Mouse (Mus musculus): ENCODE data around the gene Polr1b. TPM values are rescaled to one million over a fixed set of nuclear protein-coding genes. Genes with fewer than 3 reads are reported as not detected.

Polr1b gene
- 7.7 and 10.7 TPM in 2 replicates for total RNA-seq (2014; rRNA removed)
- polyA plus RNA-seq (2012; rRNA removed) = 8.6 and 15.7 TPM in 2 replicates

DNA sequence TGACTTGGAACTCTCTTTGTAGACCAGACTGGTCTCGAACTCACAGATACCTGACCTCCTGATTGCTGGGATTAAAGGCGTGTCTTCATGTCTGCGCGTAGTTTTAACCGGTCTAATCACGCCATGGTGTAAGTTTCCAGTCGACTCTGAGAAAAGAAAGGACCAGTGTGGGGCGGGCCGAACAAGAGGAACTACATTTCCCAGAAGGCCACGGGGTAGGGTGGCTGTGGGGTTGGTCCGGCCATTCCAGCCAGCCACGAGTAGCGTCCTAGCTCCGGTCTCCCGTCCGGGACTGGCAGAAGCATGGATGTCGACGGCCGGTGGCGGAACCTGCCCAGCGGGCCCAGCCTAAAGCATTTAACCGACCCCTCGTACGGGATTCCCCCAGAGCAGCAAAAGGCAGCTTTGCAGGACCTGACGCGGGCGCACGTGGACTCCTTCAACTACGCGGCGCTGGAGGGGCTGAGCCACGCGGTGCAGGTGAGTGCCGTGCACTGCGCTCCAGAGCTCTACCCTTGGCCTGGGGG lies at the start of gene Polr1b:
Gene Polr1b, plus strand, starts transcription at position 212 of the 527 bp plus-strand sequence.
- WGBS = under 1% methylated on average over 35 of the region's 35 CpGs
- no peak for TF ChIP-seq CTCF (IDR thresholded peaks at IDR 0.05; ENCODE audit: low read depth, low read length)
- 0 out of 2 replicates have a peak, but pooled peaks have one; percentile 51 for TF ChIP-seq POLR2A (IDR thresholded peaks at IDR 0.05; ENCODE audit: extremely low read depth, insufficient read depth, low read length)
- Histone ChIP-seq H3K79me2 (ENCODE audit: control insufficient read depth, insufficient read depth, low read length) (peaks cover 3% of the 10 kb centered on the region; the same call in 1 of the 2 replicates), H3K9ac (ENCODE audit: low read depth, low read length) (peak within 1 kb of the TSS; percentile 81), H3K27ac (replicated peaks; ENCODE audit: insufficient read depth, low read depth, low read length) (no peak within 1 kb of the TSS), H3K4me3 (ENCODE audit: insufficient read depth, low read depth, low read length) (peak within 1 kb of the TSS; percentile 91), H3K4me1 (ENCODE audit: control insufficient read depth, insufficient read depth, low read length) (peaks cover 3% of the 10 kb centered on the region), H3K36me3 (ENCODE audit: control insufficient read depth, insufficient read depth, low read length) (peaks cover 21% of the 10 kb centered on the region), H3K27me3 (ENCODE audit: control insufficient read depth, insufficient read depth, low read length) (no peaks in the 10 kb centered on the region)
- DNase-seq (ENCODE audit: extremely low read depth, low read depth, low spot score) = peak; percentile 90

DNA sequence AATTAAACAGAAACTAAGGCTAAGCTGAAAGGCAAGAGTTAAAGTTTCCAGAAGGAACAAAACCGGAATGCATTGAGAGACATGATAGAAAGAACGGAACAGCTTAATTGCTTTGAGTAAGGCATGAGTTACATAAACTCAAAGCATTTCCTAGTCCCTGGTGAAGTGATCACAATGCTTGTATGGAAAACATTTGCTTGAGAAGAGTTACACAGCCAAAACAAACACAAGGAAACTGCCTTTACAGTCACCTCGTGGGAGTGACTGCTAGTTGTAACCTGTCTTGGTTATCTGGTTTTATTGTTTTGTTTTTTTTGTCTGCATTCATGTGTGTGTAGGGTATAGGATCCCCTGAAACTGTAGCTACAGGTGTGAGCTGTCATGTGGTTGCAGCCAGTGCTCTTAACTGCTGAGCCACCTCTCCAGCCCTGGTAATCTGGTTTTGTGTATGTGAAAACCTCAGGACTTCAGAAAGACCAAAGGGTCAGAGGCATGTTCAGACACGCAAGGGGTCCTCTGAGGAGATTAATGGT lies 48.3 kb upstream of the Polr1b start:
- DNase-seq (ENCODE audit: extremely low read depth, low read depth, low spot score) = no peak
- no peaks in the 10 kb centered on the region for H3K36me3 ChIP-seq (ENCODE audit: control insufficient read depth, insufficient read depth, low read length)
- WGBS = 68% methylated on average over 4 of the region's 4 CpGs
- H3K9ac ChIP-seq (ENCODE audit: low read depth, low read length) = no peak overlapping the region
- no peaks in the 10 kb centered on the region for H3K79me2 ChIP-seq (ENCODE audit: control insufficient read depth, insufficient read depth, low read length)
- no peak for TF ChIP-seq CTCF (IDR thresholded peaks at IDR 0.05; ENCODE audit: low read depth, low read length)
- TF ChIP-seq POLR2A (IDR thresholded peaks at IDR 0.05; ENCODE audit: extremely low read depth, insufficient read depth, low read length) = no peak
- no peak overlapping the region for H3K4me3 ChIP-seq (ENCODE audit: insufficient read depth, low read depth, low read length)
- H3K27me3 ChIP-seq (ENCODE audit: control insufficient read depth, insufficient read depth, low read length) = no peaks in the 10 kb centered on the region
- no peak overlapping the region for H3K27ac ChIP-seq (replicated peaks; ENCODE audit: insufficient read depth, low read depth, low read length)
- H3K4me1 ChIP-seq (ENCODE audit: control insufficient read depth, insufficient read depth, low read length) = no peaks in the 10 kb centered on the region

DNA sequence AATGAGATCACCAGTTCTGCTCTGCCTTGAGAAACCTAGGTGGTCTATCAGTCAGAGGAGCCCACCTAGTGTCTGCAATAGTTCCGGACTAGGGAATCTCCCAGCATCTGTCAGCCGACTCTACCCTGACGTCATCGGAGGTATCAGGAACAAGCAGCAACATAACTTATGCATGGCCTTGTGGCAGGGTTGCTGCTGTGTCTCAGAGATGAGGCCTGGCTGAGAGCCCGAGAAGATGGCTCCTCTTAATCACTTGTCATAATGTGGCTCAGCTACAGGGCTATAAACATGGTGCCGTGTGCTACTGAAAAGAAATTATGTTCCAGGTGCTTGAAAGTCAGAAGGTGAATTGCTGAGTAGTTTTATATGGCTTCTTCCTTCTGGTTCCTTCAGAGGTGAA lies 45.1 kb upstream of the Polr1b start:
- Histone ChIP-seq H3K79me2 (ENCODE audit: control insufficient read depth, insufficient read depth, low read length) (no peaks in the 10 kb centered on the region), H3K27ac (replicated peaks; ENCODE audit: insufficient read depth, low read depth, low read length) (no peak overlapping the region), H3K27me3 (ENCODE audit: control insufficient read depth, insufficient read depth, low read length) (no peaks in the 10 kb centered on the region), H3K4me1 (ENCODE audit: control insufficient read depth, insufficient read depth, low read length) (no peaks in the 10 kb centered on the region), H3K36me3 (ENCODE audit: control insufficient read depth, insufficient read depth, low read length) (no peaks in the 10 kb centered on the region), H3K9ac (ENCODE audit: low read depth, low read length) (no peak overlapping the region), H3K4me3 (ENCODE audit: insufficient read depth, low read depth, low read length) (no peak overlapping the region)
- no peak for TF ChIP-seq POLR2A (IDR thresholded peaks at IDR 0.05; ENCODE audit: extremely low read depth, insufficient read depth, low read length)
- no peak for TF ChIP-seq CTCF (IDR thresholded peaks at IDR 0.05; ENCODE audit: low read depth, low read length)
- no peak for DNase-seq (ENCODE audit: extremely low read depth, low read depth, low spot score)
- 93% methylated on average over 6 of the region's 6 CpGs for WGBS

DNA sequence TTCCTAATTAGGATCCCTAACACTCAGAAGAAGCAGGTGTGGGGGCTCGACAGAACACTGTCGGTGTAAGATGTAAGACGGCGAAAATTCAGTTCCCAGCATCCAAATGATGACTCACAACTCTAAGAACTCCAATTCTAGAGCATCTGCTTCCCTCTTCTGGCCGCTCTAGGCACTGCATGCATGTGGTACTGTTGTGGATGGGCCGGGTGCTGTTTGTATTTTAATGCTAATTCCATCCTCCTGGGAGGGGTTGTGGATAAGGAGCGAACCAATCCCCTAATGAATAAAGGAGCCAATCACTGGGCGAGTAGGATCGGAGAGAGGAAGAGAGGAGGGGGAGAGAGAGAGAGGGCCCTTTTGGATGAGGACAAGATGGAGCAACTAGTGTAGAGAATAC lies 44.2 kb upstream of the Polr1b start:
- Histone ChIP-seq H3K9ac (ENCODE audit: low read depth, low read length) (no peak overlapping the region), H3K4me1 (ENCODE audit: control insufficient read depth, insufficient read depth, low read length) (no peaks in the 10 kb centered on the region), H3K27me3 (ENCODE audit: control insufficient read depth, insufficient read depth, low read length) (no peaks in the 10 kb centered on the region), H3K4me3 (ENCODE audit: insufficient read depth, low read depth, low read length) (no peak overlapping the region), H3K36me3 (ENCODE audit: control insufficient read depth, insufficient read depth, low read length) (no peaks in the 10 kb centered on the region), H3K27ac (replicated peaks; ENCODE audit: insufficient read depth, low read depth, low read length) (no peak overlapping the region), H3K79me2 (ENCODE audit: control insufficient read depth, insufficient read depth, low read length) (no peaks in the 10 kb centered on the region)
- WGBS = 61% methylated on average over 9 of the region's 9 CpGs
- peak; percentile 3 for DNase-seq (ENCODE audit: extremely low read depth, low read depth, low spot score)
- TF ChIP-seq POLR2A (IDR thresholded peaks at IDR 0.05; ENCODE audit: extremely low read depth, insufficient read depth, low read length) (no peak), CTCF (IDR thresholded peaks at IDR 0.05; ENCODE audit: low read depth, low read length) (peak; percentile 57)

DNA sequence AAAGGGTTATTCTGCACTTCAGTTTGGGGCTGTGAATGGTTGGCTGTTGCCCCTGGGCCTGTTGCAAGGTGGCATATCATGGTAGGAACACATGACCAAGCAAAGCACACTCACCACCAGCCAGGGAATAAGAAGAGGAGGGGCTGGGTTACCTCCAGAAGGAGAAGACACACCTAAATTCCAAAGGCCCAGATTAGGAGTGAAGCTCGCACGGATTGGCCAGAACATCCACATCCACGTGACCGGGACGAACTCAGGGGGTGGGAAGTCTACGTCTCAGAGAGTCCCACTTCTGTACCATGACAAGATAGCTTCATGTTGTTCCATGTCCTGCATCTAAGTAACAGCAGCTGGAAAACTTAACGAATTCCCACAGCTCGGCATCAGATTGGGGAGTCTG lies 43.5 kb upstream of the Polr1b start:
- Histone ChIP-seq H3K4me1 (ENCODE audit: control insufficient read depth, insufficient read depth, low read length) (no peaks in the 10 kb centered on the region), H3K27ac (replicated peaks; ENCODE audit: insufficient read depth, low read depth, low read length) (no peak overlapping the region), H3K79me2 (ENCODE audit: control insufficient read depth, insufficient read depth, low read length) (no peaks in the 10 kb centered on the region), H3K9ac (ENCODE audit: low read depth, low read length) (no peak overlapping the region), H3K4me3 (ENCODE audit: insufficient read depth, low read depth, low read length) (no peak overlapping the region), H3K36me3 (ENCODE audit: control insufficient read depth, insufficient read depth, low read length) (no peaks in the 10 kb centered on the region), H3K27me3 (ENCODE audit: control insufficient read depth, insufficient read depth, low read length) (no peaks in the 10 kb centered on the region)
- no peak for TF ChIP-seq CTCF (IDR thresholded peaks at IDR 0.05; ENCODE audit: low read depth, low read length)
- TF ChIP-seq POLR2A (IDR thresholded peaks at IDR 0.05; ENCODE audit: extremely low read depth, insufficient read depth, low read length) = no peak
- no peak for DNase-seq (ENCODE audit: extremely low read depth, low read depth, low spot score)
- 93% methylated on average over 8 of the region's 8 CpGs for WGBS

DNA sequence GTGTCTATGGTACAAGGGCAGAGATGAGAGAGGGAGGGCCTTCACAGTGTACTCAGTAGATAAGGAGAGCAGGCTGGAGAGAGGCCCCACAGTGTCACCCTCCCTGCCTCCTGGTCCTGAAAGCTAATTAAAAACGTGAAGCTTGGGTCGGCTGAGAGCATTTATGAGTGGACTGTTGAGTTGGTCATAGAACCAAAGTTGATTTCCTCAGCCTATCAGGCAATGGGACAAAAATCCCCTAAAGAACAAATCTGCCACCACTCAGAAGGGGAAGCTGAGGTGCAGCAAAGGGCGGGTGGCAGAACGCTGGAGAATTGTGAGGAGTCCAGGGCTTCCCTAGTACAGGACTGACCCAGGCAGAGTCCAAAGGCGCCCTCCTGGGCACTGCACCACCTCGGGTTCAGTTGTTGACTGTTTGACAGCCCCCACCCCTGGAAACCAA lies 42.9 kb upstream of the Polr1b start:
- no peak for TF ChIP-seq POLR2A (IDR thresholded peaks at IDR 0.05; ENCODE audit: extremely low read depth, insufficient read depth, low read length)
- TF ChIP-seq CTCF (IDR thresholded peaks at IDR 0.05; ENCODE audit: low read depth, low read length) = no peak
- whole genome bisulfite sequencing = 83% methylated on average over 6 of the region's 6 CpGs
- Histone ChIP-seq H3K4me3 (ENCODE audit: insufficient read depth, low read depth, low read length) (no peak overlapping the region), H3K9ac (ENCODE audit: low read depth, low read length) (no peak overlapping the region), H3K4me1 (ENCODE audit: control insufficient read depth, insufficient read depth, low read length) (no peaks in the 10 kb centered on the region), H3K27me3 (ENCODE audit: control insufficient read depth, insufficient read depth, low read length) (no peaks in the 10 kb centered on the region), H3K27ac (replicated peaks; ENCODE audit: insufficient read depth, low read depth, low read length) (no peak overlapping the region), H3K36me3 (ENCODE audit: control insufficient read depth, insufficient read depth, low read length) (no peaks in the 10 kb centered on the region), H3K79me2 (ENCODE audit: control insufficient read depth, insufficient read depth, low read length) (no peaks in the 10 kb centered on the region)
- no peak for DNase-seq (ENCODE audit: extremely low read depth, low read depth, low spot score)
